Mouse (Mus musculus): Measurements from ENCODE around the gene Elovl5. TPM values are rescaled to one million over a fixed set of nuclear protein-coding genes. Genes with fewer than 3 reads are reported as not detected.

Elovl5 gene
- polyA plus RNA-seq, 1 experiment from 2014 or later = 73.3 TPM

DNA sequence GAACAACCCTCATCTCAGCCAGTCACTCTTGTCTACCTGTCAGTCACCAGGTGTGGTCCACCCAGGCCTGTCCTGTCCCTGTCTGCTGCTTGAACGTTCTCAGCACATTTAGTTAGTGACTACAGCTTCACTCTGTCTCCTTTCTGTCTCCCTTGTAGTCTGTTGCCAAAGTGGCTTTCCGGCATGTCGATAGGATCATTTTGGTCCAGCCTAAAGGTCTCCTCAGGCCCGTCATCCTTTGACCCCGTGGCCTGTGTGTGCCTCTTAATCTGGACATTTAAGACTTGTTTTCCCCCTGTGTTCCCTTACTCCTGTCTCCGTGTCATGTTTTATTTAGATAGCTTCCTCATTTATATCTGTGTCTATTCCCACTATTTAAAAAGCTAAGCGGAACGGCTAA, 9.0 kb downstream of the Elovl5 start:
- no peak overlapping the region for H3K27ac ChIP-seq (ENCODE audit: low read depth, low read length)
- no peaks in the 10 kb centered on the region for H3K36me3 ChIP-seq (ENCODE audit: control insufficient read depth, insufficient read depth, low read length)
- no peak overlapping the region for H3K4me3 ChIP-seq (ENCODE audit: low read length)
- no peak overlapping the region for H3K4me2 ChIP-seq (ENCODE audit: low read length)
- no peak for ATAC-seq
- H3K9ac ChIP-seq (ENCODE audit: low read depth, low read length) = no peak overlapping the region
- no peaks in the 10 kb centered on the region for H3K27me3 ChIP-seq (replicated peaks; ENCODE audit: control insufficient read depth, insufficient read depth, low read length)
- no peaks in the 10 kb centered on the region for H3K9me3 ChIP-seq (ENCODE audit: control insufficient read depth, low read length)
- H3K4me1 ChIP-seq (ENCODE audit: control insufficient read depth, insufficient read depth, low read depth, low read length) = 0 out of 2 replicates have a peak, but pooled peaks cover 3% of the 10 kb centered on the region
- WGBS = 86% methylated on average over 8 of the region's 8 CpGs

DNA sequence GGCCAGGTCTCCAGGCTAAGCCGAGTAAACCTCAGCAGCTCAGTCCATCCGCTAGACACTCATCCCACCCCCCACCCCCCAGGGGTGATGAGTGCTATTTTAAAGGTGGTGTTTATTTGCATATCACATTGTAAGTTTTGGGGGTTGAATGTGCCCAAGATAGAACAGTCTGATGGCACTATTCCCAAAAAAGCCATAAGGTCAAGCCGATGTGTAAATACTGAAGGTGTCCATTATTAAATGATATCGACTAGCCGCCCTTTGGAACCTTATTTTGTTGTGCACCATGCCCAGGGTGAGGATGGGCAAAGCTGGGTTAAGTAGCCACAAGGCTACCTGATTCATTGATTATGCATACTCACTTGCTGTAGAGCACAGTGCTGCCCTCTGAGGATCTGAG, 9.7 kb downstream of the Elovl5 start:
- 90% methylated on average over 5 of the region's 5 CpGs for WGBS
- no peaks in the 10 kb centered on the region for H3K27me3 ChIP-seq (replicated peaks; ENCODE audit: control insufficient read depth, insufficient read depth, low read length)

DNA sequence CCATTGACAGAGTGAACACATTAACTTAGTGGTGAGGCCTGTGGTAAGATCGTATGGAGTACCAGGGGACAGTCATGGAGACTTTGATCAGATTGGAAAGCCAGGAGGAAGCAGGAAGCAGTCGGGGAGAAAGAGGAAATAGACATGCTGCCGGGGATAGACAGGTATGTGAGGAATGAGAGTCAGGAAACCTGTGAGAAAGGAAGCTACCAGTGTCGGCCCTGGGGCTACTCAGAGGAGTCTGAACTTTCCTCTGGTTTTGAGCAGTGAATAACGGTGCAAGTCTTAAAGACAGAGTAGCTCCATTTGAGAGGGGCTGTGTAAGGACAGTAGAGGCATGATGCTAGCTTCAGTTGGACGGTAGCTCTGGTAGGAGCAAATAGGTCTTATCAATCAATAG, 10.3 kb downstream of the Elovl5 start:
- H3K36me3 ChIP-seq (ENCODE audit: control insufficient read depth, insufficient read depth, low read length) = no peaks in the 10 kb centered on the region
- 0 out of 2 replicates have a peak, but pooled peaks cover 3% of the 10 kb centered on the region for H3K4me1 ChIP-seq (ENCODE audit: control insufficient read depth, insufficient read depth, low read depth, low read length)
- WGBS = 75% methylated on average over 6 of the region's 6 CpGs
- no peak for ATAC-seq
- no peak overlapping the region for H3K4me3 ChIP-seq (ENCODE audit: low read length)
- H3K27ac ChIP-seq (ENCODE audit: low read depth, low read length) = no peak overlapping the region
- no peaks in the 10 kb centered on the region for H3K27me3 ChIP-seq (replicated peaks; ENCODE audit: control insufficient read depth, insufficient read depth, low read length)
- H3K9me3 ChIP-seq (ENCODE audit: control insufficient read depth, low read length) = no peaks in the 10 kb centered on the region
- no peak overlapping the region for H3K4me2 ChIP-seq (ENCODE audit: low read length)
- H3K9ac ChIP-seq (ENCODE audit: low read depth, low read length) = no peak overlapping the region

More for the DNA sequence above, 9.7 kb downstream of the Elovl5 start:
- H3K9me3 ChIP-seq (ENCODE audit: control insufficient read depth, low read length) = no peaks in the 10 kb centered on the region
- H3K4me1 ChIP-seq (ENCODE audit: control insufficient read depth, insufficient read depth, low read depth, low read length) = 0 out of 2 replicates have a peak, but pooled peaks cover 3% of the 10 kb centered on the region
- H3K4me3 ChIP-seq (ENCODE audit: low read length) = no peak overlapping the region
- no peak overlapping the region for H3K27ac ChIP-seq (ENCODE audit: low read depth, low read length)
- H3K9ac ChIP-seq (ENCODE audit: low read depth, low read length) = no peak overlapping the region
- H3K36me3 ChIP-seq (ENCODE audit: control insufficient read depth, insufficient read depth, low read length) = no peaks in the 10 kb centered on the region
- H3K4me2 ChIP-seq (ENCODE audit: low read length) = no peak overlapping the region
- no peak for ATAC-seq

DNA sequence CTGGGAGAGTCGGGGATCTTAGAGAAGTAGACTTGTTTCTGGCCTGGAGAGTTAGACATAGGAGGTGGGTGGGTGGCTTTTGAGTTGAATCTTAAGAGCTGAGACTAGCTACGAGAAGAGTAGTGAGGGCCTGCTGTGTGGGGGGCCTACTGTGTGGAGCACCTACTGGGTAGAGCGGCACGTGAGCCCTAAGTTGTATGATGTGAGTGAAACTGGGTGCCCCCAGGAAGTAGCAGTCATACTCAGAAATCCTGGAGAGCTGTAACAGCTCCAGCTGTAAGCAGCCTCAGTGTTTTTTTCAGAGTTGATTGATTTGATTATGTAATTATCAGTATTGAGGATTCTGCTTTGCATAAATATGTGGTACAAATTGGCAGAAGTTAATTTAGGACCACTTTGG, 11.6 kb downstream of the Elovl5 start:
- H3K9me3 ChIP-seq (ENCODE audit: control insufficient read depth, low read length) = no peaks in the 10 kb centered on the region
- H3K27me3 ChIP-seq (replicated peaks; ENCODE audit: control insufficient read depth, insufficient read depth, low read length) = no peaks in the 10 kb centered on the region
- 0 out of 2 replicates have a peak, but pooled peaks cover 3% of the 10 kb centered on the region for H3K4me1 ChIP-seq (ENCODE audit: control insufficient read depth, insufficient read depth, low read depth, low read length)
- H3K27ac ChIP-seq (ENCODE audit: low read depth, low read length) = no peak overlapping the region
- no peaks in the 10 kb centered on the region for H3K36me3 ChIP-seq (ENCODE audit: control insufficient read depth, insufficient read depth, low read length)
- H3K4me3 ChIP-seq (ENCODE audit: low read length) = no peak overlapping the region
- H3K9ac ChIP-seq (ENCODE audit: low read depth, low read length) = no peak overlapping the region
- ATAC-seq = no peak
- WGBS = 71% methylated on average over 4 of the region's 4 CpGs
- H3K4me2 ChIP-seq (ENCODE audit: low read length) = no peak overlapping the region

DNA sequence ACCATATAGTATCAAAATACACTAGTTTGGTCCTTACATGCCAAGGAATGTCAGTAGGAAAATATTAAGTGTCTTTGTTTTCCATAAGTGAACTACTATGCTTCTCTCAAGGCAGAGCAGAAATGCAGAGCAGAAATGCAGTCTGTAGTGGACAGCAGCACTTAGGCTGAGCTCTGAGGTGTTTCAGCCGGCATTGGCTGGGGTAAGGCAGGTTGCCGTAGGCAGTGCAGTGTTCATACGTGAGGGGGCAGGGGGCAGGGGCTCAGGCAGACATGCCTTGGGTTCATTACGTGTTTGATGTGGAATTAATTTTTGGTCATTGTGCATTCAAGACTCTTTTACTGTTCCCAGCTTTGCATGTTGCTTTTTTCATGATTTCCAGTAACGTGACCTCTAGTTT, 12.1 kb downstream of the Elovl5 start:
- Histone ChIP-seq H3K4me2 (ENCODE audit: low read length) (no peak overlapping the region), H3K27ac (ENCODE audit: low read depth, low read length) (no peak overlapping the region), H3K4me3 (ENCODE audit: low read length) (no peak overlapping the region), H3K9ac (ENCODE audit: low read depth, low read length) (no peak overlapping the region), H3K9me3 (ENCODE audit: control insufficient read depth, low read length) (no peaks in the 10 kb centered on the region), H3K27me3 (replicated peaks; ENCODE audit: control insufficient read depth, insufficient read depth, low read length) (no peaks in the 10 kb centered on the region), H3K4me1 (ENCODE audit: control insufficient read depth, insufficient read depth, low read depth, low read length) (0 out of 2 replicates have a peak, but pooled peaks cover under 1% of the 10 kb centered on the region), H3K36me3 (ENCODE audit: control insufficient read depth, insufficient read depth, low read length) (no peaks in the 10 kb centered on the region)
- ATAC-seq = no peak
- WGBS = 77% methylated on average over 5 of the region's 5 CpGs

DNA sequence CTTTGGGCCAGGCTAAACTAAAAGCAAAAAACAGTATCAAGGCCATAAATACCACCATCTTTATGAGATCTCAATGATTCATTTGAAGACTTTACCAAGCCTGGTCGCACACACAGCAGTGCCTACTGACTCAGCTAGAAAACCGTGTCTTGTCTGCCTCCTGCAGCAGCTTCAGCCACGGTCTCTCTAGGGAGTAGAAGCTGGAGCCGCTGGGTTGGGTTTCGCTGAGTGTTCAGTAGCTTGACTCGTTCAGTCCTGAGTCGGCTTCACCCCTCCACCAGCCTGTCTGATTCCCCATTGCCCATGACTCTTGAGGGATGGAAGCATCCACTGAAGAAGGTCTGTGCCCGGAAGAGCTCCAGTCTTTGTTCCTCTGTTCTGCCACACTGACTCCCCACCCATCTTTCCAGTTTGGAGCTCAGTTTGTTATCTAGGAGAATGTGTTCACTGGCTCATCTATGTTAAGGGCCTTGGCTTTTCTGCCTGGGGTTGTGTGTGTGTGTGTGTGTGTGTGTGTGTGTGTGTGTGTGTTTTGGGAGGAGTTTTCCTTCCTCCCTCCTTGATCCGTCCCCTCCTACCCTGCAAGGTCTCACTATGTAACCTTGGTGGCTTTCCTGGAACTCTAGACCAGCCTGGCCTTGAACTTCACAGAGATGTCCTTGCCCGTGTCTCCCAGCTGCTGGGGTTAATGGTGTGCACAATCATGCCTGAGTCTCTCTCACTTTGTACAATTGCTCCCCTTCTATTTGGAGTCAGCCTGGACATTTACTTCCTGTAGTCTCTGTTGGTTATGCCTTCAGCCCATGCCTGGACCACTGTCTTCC, 13.1 kb downstream of the Elovl5 start:
- Histone ChIP-seq H3K36me3 (ENCODE audit: control insufficient read depth, insufficient read depth, low read length) (no peaks in the 10 kb centered on the region), H3K4me1 (ENCODE audit: control insufficient read depth, insufficient read depth, low read depth, low read length) (no peaks in the 10 kb centered on the region), H3K4me2 (ENCODE audit: low read length) (no peak overlapping the region), H3K27ac (ENCODE audit: low read depth, low read length) (no peak overlapping the region), H3K27me3 (replicated peaks; ENCODE audit: control insufficient read depth, insufficient read depth, low read length) (no peaks in the 10 kb centered on the region), H3K9ac (ENCODE audit: low read depth, low read length) (no peak overlapping the region), H3K9me3 (ENCODE audit: control insufficient read depth, low read length) (no peaks in the 10 kb centered on the region), H3K4me3 (ENCODE audit: low read length) (no peak overlapping the region)
- WGBS = 60% methylated on average over 10 of the region's 10 CpGs
- ATAC-seq = no peak; the same call in 1 of the 2 replicates

DNA sequence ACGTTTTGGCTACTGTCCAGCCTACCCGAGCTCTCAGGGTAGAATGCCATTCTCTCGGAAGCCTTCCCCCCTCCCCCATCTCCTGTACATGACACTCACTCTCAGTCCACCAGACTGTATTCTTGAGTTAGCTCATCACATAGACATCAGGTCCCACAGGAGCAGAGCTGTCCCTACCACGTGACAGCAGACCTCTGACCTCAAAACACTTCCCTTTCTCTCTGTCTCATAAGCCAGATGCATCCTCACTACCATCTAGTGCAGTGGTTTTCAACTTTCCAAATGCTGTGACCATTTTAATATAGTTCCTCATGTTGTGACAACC, 13.7 kb downstream of the Elovl5 start:
- no peaks in the 10 kb centered on the region for H3K27me3 ChIP-seq (replicated peaks; ENCODE audit: control insufficient read depth, insufficient read depth, low read length)
- no peak overlapping the region for H3K4me2 ChIP-seq (ENCODE audit: low read length)
- no peak overlapping the region for H3K27ac ChIP-seq (ENCODE audit: low read depth, low read length)
- ATAC-seq = peak; percentile 22; the same call in 1 of the 2 replicates
- no peak overlapping the region for H3K9ac ChIP-seq (ENCODE audit: low read depth, low read length)
- H3K4me3 ChIP-seq (ENCODE audit: low read length) = no peak overlapping the region
- no peaks in the 10 kb centered on the region for H3K36me3 ChIP-seq (ENCODE audit: control insufficient read depth, insufficient read depth, low read length)
- WGBS = 39% methylated on average over 4 of the region's 4 CpGs
- H3K9me3 ChIP-seq (ENCODE audit: control insufficient read depth, low read length) = no peaks in the 10 kb centered on the region
- no peaks in the 10 kb centered on the region for H3K4me1 ChIP-seq (ENCODE audit: control insufficient read depth, insufficient read depth, low read depth, low read length)

DNA sequence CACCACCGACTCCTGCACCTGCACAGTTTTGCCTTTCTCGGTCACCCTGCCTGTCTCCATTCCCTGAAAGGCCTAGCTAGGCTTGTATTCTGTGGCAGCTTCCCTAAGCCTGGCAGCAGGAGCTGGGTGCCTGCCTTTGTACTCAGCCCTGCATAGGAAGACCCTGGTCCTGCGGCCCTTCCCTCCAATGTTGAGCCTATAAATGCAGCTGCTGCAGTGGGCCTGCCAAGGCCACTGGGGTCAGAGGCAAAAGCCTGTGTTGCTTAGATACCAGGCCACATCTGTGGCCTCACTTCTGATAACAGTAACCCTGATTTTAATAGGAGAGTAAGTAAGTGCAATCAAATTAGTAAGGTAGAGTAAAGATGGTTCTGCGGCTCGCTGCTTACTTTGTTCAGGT, 14.6 kb downstream of the Elovl5 start:
- no peaks in the 10 kb centered on the region for H3K27me3 ChIP-seq (replicated peaks; ENCODE audit: control insufficient read depth, insufficient read depth, low read length)
- H3K9ac ChIP-seq (ENCODE audit: low read depth, low read length) = no peak overlapping the region
- H3K36me3 ChIP-seq (ENCODE audit: control insufficient read depth, insufficient read depth, low read length) = no peaks in the 10 kb centered on the region
- H3K4me2 ChIP-seq (ENCODE audit: low read length) = no peak overlapping the region
- no peak overlapping the region for H3K4me3 ChIP-seq (ENCODE audit: low read length)
- no peaks in the 10 kb centered on the region for H3K4me1 ChIP-seq (ENCODE audit: control insufficient read depth, insufficient read depth, low read depth, low read length)
- 0 out of 2 replicates have a peak, but pooled peaks have one; percentile 29 for ATAC-seq
- no peak overlapping the region for H3K27ac ChIP-seq (ENCODE audit: low read depth, low read length)
- H3K9me3 ChIP-seq (ENCODE audit: control insufficient read depth, low read length) = no peaks in the 10 kb centered on the region
- 73% methylated on average over 5 of the region's 5 CpGs for WGBS

DNA sequence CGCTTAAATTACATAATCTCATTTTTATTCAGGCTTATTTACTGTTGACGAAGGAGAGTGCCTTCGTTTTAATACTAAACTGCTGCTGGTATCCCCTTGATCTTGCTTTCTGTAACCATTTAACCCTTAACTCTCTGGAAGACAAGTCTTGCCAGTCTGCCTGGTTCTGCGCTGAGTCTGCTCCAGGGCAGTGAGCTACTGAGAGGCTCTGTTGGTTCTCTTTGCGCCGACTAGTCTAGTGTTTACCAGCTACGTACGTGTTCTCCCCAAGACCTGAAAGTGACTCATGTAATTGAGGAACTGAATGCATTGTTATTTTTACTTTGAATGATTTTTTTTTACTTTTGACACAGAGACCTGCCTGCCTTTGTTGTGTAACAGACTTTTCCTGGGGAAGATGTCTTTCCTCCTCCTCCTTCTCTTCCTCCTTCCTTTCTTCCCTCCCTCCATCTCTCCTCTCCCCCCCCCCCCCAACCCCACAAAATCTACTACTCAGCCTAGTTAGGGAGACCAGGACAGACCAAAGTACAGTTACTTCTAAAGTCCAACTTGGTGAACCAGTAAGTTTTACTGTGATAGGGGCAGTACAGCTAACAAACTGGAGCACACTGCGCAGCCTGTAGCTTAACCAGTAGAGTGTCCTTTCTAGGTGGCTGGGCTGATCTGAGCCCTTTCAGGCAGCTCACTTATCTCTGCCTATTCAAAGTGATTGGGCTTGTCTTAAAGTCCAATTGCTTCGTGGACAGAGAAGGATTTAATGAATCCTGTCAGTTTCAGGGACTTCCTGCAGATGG, 18.9 kb downstream of the Elovl5 start:
- ATAC-seq = no peak
- 74% methylated on average over 10 of the region's 10 CpGs for WGBS
- H3K27me3 ChIP-seq (replicated peaks; ENCODE audit: control insufficient read depth, insufficient read depth, low read length) = no peaks in the 10 kb centered on the region

More for the DNA sequence above, 18.9 kb downstream of the Elovl5 start:
- Histone ChIP-seq H3K4me1 (ENCODE audit: control insufficient read depth, insufficient read depth, low read depth, low read length) (peaks cover 7% of the 10 kb centered on the region), H3K4me3 (ENCODE audit: low read length) (no peak overlapping the region), H3K36me3 (ENCODE audit: control insufficient read depth, insufficient read depth, low read length) (no peaks in the 10 kb centered on the region), H3K9me3 (ENCODE audit: control insufficient read depth, low read length) (no peaks in the 10 kb centered on the region), H3K27ac (ENCODE audit: low read depth, low read length) (no peak overlapping the region), H3K4me2 (ENCODE audit: low read length) (no peak overlapping the region), H3K9ac (ENCODE audit: low read depth, low read length) (no peak overlapping the region)
